Mouse (Mus musculus): Measurements from ENCODE around the gene Oxt. TPM values are rescaled to one million over a fixed set of nuclear protein-coding genes. Genes with fewer than 3 reads are reported as not detected.
A peak's percentile ranks its signal among the peaks of the same experiment; 100 is the strongest.

Oxt gene
- polyA plus RNA-seq, 1 experiment from 2014 or later, result not detected

- H3K9me3 ChIP-seq (ENCODE audit: control insufficient read depth, low read length), result no peaks in the 10 kb centered on the region
- no peaks in the 10 kb centered on the region for H3K4me1 ChIP-seq (ENCODE audit: control insufficient read depth, insufficient read depth, low read length)
- H3K36me3 ChIP-seq (ENCODE audit: control insufficient read depth, insufficient read depth, low read length), result peaks cover 7% of the 10 kb centered on the region
- ATAC-seq, result no peak
- H3K27me3 ChIP-seq (replicated peaks; ENCODE audit: control insufficient read depth, insufficient read depth, low read length), result no peaks in the 10 kb centered on the region
- no peak overlapping the region for H3K4me2 ChIP-seq (ENCODE audit: low read depth, low read length)
- WGBS, result 88% methylated on average over 8 of the region's 8 CpGs
- H3K4me3 ChIP-seq (ENCODE audit: low read length), result no peak overlapping the region
- no peak overlapping the region for H3K9ac ChIP-seq (ENCODE audit: low read depth, low read length)
- no peak overlapping the region for H3K27ac ChIP-seq (ENCODE audit: low read length)
Observed at GRCm38 (mm10) chr2:130546957-130547356, 29.0 kb upstream of the Oxt start.

- H3K9me3 ChIP-seq (ENCODE audit: control insufficient read depth, low read length), result no peaks in the 10 kb centered on the region
- H3K36me3 ChIP-seq (ENCODE audit: control insufficient read depth, insufficient read depth, low read length), result peaks cover 23% of the 10 kb centered on the region; the same call in 1 of the 2 replicates
- H3K4me1 ChIP-seq (ENCODE audit: control insufficient read depth, insufficient read depth, low read length), result no peaks in the 10 kb centered on the region
- no peak overlapping the region for H3K27ac ChIP-seq (ENCODE audit: low read length)
- H3K4me3 ChIP-seq (ENCODE audit: low read length), result no peak overlapping the region
- H3K9ac ChIP-seq (ENCODE audit: low read depth, low read length), result no peak overlapping the region
- 92% methylated on average over 7 of the region's 7 CpGs for WGBS
- ATAC-seq, result no peak
- H3K4me2 ChIP-seq (ENCODE audit: low read depth, low read length), result no peak overlapping the region
- no peaks in the 10 kb centered on the region for H3K27me3 ChIP-seq (replicated peaks; ENCODE audit: control insufficient read depth, insufficient read depth, low read length)
Observed at GRCm38 (mm10) chr2:130554841-130555240, 21.1 kb upstream of the Oxt start.

- no peak for ATAC-seq
- Histone ChIP-seq H3K27me3 (replicated peaks; ENCODE audit: control insufficient read depth, insufficient read depth, low read length) (no peaks in the 10 kb centered on the region), H3K36me3 (ENCODE audit: control insufficient read depth, insufficient read depth, low read length) (peaks cover 23% of the 10 kb centered on the region; the same call in 1 of the 2 replicates), H3K9ac (ENCODE audit: low read depth, low read length) (no peak overlapping the region), H3K27ac (ENCODE audit: low read length) (no peak overlapping the region), H3K9me3 (ENCODE audit: control insufficient read depth, low read length) (no peaks in the 10 kb centered on the region), H3K4me3 (ENCODE audit: low read length) (no peak overlapping the region), H3K4me1 (ENCODE audit: control insufficient read depth, insufficient read depth, low read length) (no peaks in the 10 kb centered on the region), H3K4me2 (ENCODE audit: low read depth, low read length) (no peak overlapping the region)
- WGBS, result 87% methylated on average over 1 of the region's 1 CpGs
Observed at GRCm38 (mm10) chr2:130556292-130556691, 19.7 kb upstream of the Oxt start.

GRCm38 (mm10) chr2:130557462-130557861 lies 18.5 kb upstream of the Oxt start:
- 92% methylated on average over 2 of the region's 2 CpGs for WGBS
- no peak overlapping the region for H3K4me3 ChIP-seq (ENCODE audit: low read length)
- ATAC-seq, result no peak
- no peaks in the 10 kb centered on the region for H3K9me3 ChIP-seq (ENCODE audit: control insufficient read depth, low read length)
- no peak overlapping the region for H3K4me2 ChIP-seq (ENCODE audit: low read depth, low read length)
- no peaks in the 10 kb centered on the region for H3K27me3 ChIP-seq (replicated peaks; ENCODE audit: control insufficient read depth, insufficient read depth, low read length)
- H3K27ac ChIP-seq (ENCODE audit: low read length), result no peak overlapping the region
- H3K36me3 ChIP-seq (ENCODE audit: control insufficient read depth, insufficient read depth, low read length), result peaks cover 22% of the 10 kb centered on the region; the same call in 1 of the 2 replicates
- no peak overlapping the region for H3K9ac ChIP-seq (ENCODE audit: low read depth, low read length)
- H3K4me1 ChIP-seq (ENCODE audit: control insufficient read depth, insufficient read depth, low read length), result no peaks in the 10 kb centered on the region

GRCm38 (mm10) chr2:130558015-130558414 lies 18.0 kb upstream of the Oxt start:
- no peak for ATAC-seq
- Histone ChIP-seq H3K36me3 (ENCODE audit: control insufficient read depth, insufficient read depth, low read length) (peaks cover 20% of the 10 kb centered on the region; the same call in 1 of the 2 replicates), H3K4me1 (ENCODE audit: control insufficient read depth, insufficient read depth, low read length) (peaks cover 5% of the 10 kb centered on the region; the same call in 1 of the 2 replicates), H3K27ac (ENCODE audit: low read length) (no peak overlapping the region), H3K4me3 (ENCODE audit: low read length) (no peak overlapping the region), H3K9ac (ENCODE audit: low read depth, low read length) (no peak overlapping the region), H3K4me2 (ENCODE audit: low read depth, low read length) (no peak overlapping the region), H3K9me3 (ENCODE audit: control insufficient read depth, low read length) (no peaks in the 10 kb centered on the region), H3K27me3 (replicated peaks; ENCODE audit: control insufficient read depth, insufficient read depth, low read length) (no peaks in the 10 kb centered on the region)
- WGBS, result 81% methylated on average over 2 of the region's 2 CpGs

GRCm38 (mm10) chr2:130563212-130564055 lies 12.5 kb upstream of the Oxt start, which contains the start of gene Mrps26:
Gene Mrps26 (plus strand): TSS chr2:130563742.
- Histone ChIP-seq H3K9ac (ENCODE audit: low read depth, low read length) (peak within 1 kb of the TSS; percentile 91), H3K27ac (ENCODE audit: low read length) (peak within 1 kb of the TSS; percentile 57), H3K27me3 (replicated peaks; ENCODE audit: control insufficient read depth, insufficient read depth, low read length) (no peaks in the 10 kb centered on the region), H3K36me3 (ENCODE audit: control insufficient read depth, insufficient read depth, low read length) (0 out of 2 replicates have a peak, but pooled peaks cover 3% of the 10 kb centered on the region), H3K4me1 (ENCODE audit: control insufficient read depth, insufficient read depth, low read length) (peaks cover 14% of the 10 kb centered on the region), H3K4me3 (ENCODE audit: low read length) (peak within 1 kb of the TSS; percentile 86), H3K4me2 (ENCODE audit: low read depth, low read length) (peak within 1 kb of the TSS; percentile 89), H3K9me3 (ENCODE audit: control insufficient read depth, low read length) (no peaks in the 10 kb centered on the region)
- ATAC-seq, result peak; percentile 99
- under 1% methylated on average over 61 of the region's 61 CpGs for WGBS

GRCm38 (mm10) chr2:130564063-130564462 lies 11.9 kb upstream of the Oxt start:
- Histone ChIP-seq H3K4me3 (ENCODE audit: low read length) (peak overlapping the region; percentile 86), H3K36me3 (ENCODE audit: control insufficient read depth, insufficient read depth, low read length) (0 out of 2 replicates have a peak, but pooled peaks cover 3% of the 10 kb centered on the region), H3K27me3 (replicated peaks; ENCODE audit: control insufficient read depth, insufficient read depth, low read length) (no peaks in the 10 kb centered on the region), H3K4me2 (ENCODE audit: low read depth, low read length) (peak overlapping the region; percentile 89), H3K27ac (ENCODE audit: low read length) (0 out of 2 replicates have a peak overlapping the region, but pooled peaks have one; percentile 35), H3K9me3 (ENCODE audit: control insufficient read depth, low read length) (no peaks in the 10 kb centered on the region), H3K9ac (ENCODE audit: low read depth, low read length) (peak overlapping the region; percentile 91), H3K4me1 (ENCODE audit: control insufficient read depth, insufficient read depth, low read length) (peaks cover 14% of the 10 kb centered on the region)
- whole genome bisulfite sequencing, result 0% methylated on average over 21 of the region's 23 CpGs
- peak; percentile 5 for ATAC-seq

- Histone ChIP-seq H3K27ac (ENCODE audit: low read length) (no peak overlapping the region), H3K27me3 (replicated peaks; ENCODE audit: control insufficient read depth, insufficient read depth, low read length) (no peaks in the 10 kb centered on the region), H3K9ac (ENCODE audit: low read depth, low read length) (peak overlapping the region; percentile 91), H3K36me3 (ENCODE audit: control insufficient read depth, insufficient read depth, low read length) (0 out of 2 replicates have a peak, but pooled peaks cover 3% of the 10 kb centered on the region), H3K9me3 (ENCODE audit: control insufficient read depth, low read length) (no peaks in the 10 kb centered on the region), H3K4me2 (ENCODE audit: low read depth, low read length) (peak overlapping the region; percentile 89), H3K4me3 (ENCODE audit: low read length) (peak overlapping the region; percentile 86), H3K4me1 (ENCODE audit: control insufficient read depth, insufficient read depth, low read length) (peaks cover 14% of the 10 kb centered on the region)
- ATAC-seq, result no peak
- WGBS, result 80% methylated on average over 8 of the region's 8 CpGs
Observed at GRCm38 (mm10) chr2:130564983-130565382, 11.0 kb upstream of the Oxt start.

- H3K9me3 ChIP-seq (ENCODE audit: control insufficient read depth, low read length), result no peaks in the 10 kb centered on the region
- no peaks in the 10 kb centered on the region; the same call in 1 of the 2 replicates for H3K27me3 ChIP-seq (replicated peaks; ENCODE audit: control insufficient read depth, insufficient read depth, low read length)
- WGBS, result 76% methylated on average over 4 of the region's 4 CpGs
- no peak for ATAC-seq
- H3K27ac ChIP-seq (ENCODE audit: low read length), result no peak overlapping the region
- no peak overlapping the region for H3K4me2 ChIP-seq (ENCODE audit: low read depth, low read length)
- H3K4me3 ChIP-seq (ENCODE audit: low read length), result no peak overlapping the region
- H3K9ac ChIP-seq (ENCODE audit: low read depth, low read length), result no peak overlapping the region
- peaks cover 8% of the 10 kb centered on the region for H3K4me1 ChIP-seq (ENCODE audit: control insufficient read depth, insufficient read depth, low read length)
- H3K36me3 ChIP-seq (ENCODE audit: control insufficient read depth, insufficient read depth, low read length), result 0 out of 2 replicates have a peak, but pooled peaks cover 3% of the 10 kb centered on the region
Observed at GRCm38 (mm10) chr2:130568921-130569320, 7.1 kb upstream of the Oxt start.

All from intestine, embryonic 16.5 days (tissue).